Mouse (Mus musculus) thymus, postnatal 4 days (tissue): Measurements from ENCODE around the gene Ssu2.

ENCODE experiments used
- DNase-seq: peaks from one replicate; pipeline ENCODE4 v3.0.0; 2021

Gene Ssu2

DNA sequence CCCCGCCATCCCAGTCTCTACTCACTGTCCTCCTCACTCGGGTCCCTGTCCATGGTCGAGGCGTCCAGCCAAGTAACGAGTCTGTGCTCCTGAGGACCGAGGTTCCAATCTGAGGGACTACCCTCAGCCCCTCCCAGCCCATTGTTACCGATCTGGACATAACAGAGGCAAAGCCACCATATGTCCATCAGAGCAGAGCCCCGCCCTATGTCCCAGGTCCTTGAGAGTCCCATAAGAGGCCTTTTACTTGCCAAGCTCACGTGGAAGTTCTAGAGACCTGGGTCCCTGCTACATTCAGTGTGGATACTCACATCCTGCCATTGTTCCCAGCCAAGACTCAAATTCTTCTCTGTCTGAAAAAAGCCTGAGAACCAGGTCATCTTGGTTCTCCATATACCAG, at the start of gene Ssu2:
Ssu2 (minus strand) TSS at position 77 of the 400 bp plus-strand sequence.
- DNase-seq, result no peak

DNA sequence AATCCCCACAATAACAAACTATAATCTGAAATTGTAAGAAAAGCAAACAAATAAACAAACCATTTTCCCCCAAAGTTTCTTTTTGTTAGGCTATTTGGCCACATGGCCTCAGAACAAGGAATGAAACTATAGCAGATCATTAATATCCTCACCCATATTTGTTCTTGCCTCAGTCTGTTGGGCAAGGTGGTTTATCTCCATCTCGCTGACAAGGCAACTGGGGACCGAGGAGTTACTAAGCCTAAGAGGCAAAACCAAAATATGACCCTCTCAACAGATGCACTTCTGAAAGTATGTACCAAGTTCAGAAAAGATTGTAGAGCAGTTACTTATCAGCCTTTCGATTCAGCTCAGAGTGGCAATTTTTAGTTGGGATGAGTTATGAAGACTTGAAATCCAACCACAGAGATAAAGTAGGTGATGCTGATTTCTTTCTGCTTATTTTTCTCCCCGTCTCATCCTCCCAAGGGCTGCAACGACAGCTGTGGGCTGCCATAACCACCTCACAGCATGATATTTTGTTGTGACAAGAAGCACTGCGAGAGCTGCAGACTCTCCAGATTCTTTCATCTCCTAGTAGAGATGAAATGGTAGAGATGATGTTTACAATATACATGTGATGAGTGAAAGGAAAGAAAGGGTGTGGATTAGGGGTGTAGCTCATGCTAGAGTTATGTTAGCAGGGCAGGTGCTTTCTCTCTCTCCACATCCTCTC, 38.4 kb upstream of the Ssu2 start:
- DNase-seq, result no peak

DNA sequence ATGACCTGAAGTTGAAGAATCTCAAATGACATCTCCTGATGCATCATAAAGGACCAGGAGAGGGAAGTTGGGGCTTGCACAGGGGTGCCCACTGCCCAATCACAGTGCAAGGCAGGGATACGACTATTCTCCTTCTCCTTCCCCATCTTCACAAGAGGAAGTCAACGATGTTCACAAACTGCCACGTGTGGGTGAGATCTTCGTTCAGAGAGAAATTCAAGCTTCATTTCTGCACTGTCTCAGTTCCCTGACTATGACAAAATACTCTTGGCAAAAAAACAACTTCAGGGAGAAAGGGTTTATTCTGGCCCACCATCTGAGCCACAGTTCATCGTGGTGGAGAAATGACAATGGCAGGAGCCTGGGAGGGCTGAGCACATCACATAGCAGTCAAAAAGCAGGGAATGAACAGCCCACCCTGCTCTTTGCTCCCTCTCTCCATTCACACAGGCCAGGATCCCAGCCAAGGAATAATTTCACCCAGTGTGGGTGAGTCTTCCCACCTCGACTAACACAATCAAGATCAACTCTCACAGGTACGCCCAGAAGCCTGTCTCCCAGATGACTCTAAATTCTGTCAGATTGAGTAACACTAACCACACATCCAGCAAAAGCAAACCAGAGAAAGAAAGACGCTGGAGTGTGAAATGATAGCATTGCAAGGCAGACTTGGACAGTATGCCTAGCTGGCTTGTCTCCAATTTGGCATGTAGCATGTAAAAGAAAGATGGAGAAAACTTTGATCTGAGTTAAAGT, 36.1 kb upstream of the Ssu2 start:
- no peak for DNase-seq

GRCm38 (mm10) chr6:112420883-112421282, 33.1 kb upstream of the Ssu2 start:
- DNase-seq, result no peak

DNA sequence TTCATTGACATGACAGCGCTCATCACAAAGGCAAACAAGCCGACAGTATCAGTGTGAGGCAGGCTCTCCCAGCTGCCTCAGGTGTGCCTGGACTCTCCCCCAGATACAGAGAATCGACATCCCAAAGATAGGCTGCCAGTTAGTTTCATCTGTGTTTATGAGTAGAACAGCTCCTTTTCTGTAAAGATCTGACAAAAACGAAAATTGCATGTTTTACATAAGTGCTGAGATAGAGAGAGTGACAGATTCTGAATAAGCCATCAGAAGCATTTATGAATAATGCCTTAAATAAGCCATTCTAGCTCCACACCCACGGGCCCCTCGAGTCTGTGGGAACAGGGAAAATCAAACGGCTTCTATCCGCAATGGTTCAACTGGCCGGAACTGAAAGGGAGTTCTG, 31.5 kb upstream of the Ssu2 start:
- DNase-seq, result no peak

DNA sequence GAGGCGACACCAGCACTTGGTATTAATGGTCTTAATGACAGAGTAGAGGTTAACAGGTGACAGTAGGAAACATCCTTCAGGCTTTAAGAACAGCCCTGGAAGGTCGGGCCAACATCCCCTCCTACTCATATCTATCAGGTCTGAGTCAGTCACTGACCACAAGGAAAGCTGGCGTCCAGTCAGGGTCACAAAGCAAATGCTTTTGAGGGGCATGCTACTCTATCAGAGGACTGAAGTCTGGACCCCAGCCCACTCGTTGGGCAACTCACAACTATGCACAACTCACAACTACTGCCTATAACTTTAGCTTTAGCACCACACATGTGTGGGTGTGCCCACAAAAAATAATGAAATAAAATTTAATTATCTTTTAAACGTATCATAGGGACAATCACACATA, 16.3 kb upstream of the Ssu2 start:
- DNase-seq, result no peak

GRCm38 (mm10) chr6:112401953-112402683, 14.3 kb upstream of the Ssu2 start:
- DNase-seq, result no peak

- no peak for DNase-seq
Measured at GRCm38 (mm10) chr6:112397351-112397750, 9.5 kb upstream of the Ssu2 start.

DNA sequence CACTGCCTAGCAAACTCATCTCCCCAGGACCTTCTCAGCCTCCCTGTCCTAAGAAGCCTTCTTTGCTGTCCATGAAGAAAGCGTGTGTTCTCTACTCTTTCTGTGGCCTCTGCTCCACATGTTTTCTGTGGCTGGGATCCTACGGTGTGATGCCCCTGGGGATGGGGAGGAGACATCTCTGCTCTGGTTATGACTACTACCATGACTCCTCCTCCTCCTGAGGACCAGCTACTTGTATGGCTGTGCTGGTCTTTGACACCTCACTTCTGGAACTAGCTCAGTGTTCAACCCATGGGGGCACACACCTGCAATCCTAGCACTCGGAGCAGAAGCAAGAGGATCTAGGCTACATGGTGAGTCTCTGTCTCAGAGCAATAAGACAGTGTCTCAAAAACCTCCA, 8.5 kb upstream of the Ssu2 start:
- no peak for DNase-seq

DNA sequence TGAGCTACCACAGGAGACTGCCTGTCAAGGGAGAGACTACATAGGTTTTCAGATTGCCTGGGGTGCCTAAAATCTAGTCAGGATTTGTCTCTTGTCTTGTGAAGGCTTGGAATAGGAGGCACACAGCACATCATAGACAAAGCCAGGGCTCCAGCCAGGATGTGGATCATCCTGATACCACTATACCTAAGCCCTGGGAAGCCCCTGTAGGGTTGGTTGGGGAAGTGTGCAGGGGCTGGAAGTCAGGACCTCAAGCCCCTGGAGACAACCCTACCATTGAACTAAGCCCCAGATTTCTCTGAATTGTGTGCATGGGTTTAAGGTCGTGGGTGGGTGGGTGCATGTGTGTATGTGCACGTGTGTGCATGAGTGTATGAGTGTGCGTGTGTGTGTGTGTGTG, 562 bp upstream of the Ssu2 start:
- DNase-seq, result no peak

DNA sequence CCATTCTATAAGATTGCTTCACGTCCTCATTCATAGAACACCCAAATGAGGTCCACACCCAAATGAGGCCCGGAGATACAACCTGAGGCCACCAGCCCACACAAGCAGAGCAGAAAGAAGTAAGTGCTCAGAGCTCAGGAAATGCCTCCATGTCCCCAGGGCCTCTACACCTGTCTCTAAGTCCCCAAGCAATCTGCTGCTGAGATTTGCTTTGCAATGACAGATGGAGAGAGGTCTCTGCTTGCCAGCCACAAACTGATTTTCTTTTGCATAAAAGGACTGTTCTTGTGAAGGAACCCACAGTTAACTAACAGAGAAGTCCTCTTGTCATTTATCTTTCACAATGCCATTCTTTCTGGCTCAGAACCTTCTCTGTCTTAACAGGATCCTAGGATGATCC, 1.6 kb downstream of the Ssu2 start:
- no peak for DNase-seq

DNA sequence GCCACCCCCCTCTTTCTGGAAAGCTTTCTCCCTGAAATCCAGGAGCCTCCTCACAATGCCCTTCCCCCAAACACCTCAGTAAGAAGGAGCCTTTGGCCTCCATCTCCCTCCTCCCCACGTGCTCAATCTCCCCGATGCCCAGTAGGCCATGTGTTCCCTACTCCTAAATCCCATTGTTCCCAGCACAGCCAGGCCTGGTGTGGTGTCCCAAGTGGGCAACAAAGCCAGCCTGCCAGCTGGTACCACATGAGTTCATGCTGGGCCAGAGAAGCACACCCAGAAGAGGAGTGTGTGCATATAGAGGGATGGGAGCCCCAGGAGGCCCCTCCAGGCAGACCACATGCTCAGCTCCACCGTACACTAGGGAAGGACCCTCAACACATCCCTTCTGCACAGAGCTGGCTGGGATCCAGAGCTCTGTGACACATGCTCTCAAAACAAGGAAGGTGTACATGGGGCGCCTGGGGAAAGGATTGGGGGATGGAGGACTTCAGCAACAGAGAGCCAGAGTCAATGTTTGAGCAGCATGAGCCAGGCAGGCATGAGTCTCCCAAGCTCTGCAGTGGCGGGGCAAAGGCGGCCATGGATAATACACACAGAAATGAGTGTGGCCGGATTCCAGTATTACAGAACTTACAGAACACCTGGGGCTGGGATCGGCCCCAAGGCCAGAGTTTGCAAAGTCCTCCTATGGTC, 4.7 kb downstream of the Ssu2 start:
- no peak for DNase-seq

- DNase-seq, result no peak
Measured at GRCm38 (mm10) chr6:112379054-112379453, 8.8 kb downstream of the Ssu2 start.

- no peak for DNase-seq
Measured at GRCm38 (mm10) chr6:112375661-112376392, 12.0 kb downstream of the Ssu2 start.

DNA sequence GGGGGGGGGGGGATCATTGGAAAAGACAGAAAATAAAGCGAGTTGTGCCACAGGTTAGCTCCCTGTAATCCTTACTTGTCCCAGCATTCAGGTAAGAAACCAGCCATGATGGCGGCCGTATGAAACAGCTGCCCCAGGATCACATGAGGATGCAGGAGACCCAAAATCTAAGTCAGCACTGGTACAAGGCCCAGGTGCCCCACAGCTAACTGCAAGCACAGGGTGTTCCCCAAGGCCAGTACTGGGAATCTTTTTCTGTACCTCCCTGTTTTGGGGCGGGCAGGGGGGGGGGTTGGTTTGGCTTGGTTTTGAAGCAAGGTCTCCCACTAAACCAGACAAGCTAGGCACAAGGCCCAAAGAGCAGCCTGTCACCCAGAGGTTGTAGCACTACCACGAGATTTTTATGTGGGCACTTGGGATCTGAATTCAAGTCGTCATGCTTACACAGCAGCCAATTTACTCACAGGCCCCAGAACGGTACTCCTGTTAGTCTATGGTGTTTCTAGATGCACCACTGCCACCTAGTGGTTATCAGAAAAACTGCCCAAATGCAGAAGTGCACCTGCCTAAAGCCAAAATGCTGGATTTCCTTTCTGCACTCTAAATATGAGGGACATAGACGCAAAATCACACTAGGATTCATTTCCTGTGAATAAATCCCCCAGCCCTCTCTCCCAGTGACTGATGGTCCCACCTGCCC, 13.8 kb downstream of the Ssu2 start:
- peak; percentile 43 for DNase-seq

DNA sequence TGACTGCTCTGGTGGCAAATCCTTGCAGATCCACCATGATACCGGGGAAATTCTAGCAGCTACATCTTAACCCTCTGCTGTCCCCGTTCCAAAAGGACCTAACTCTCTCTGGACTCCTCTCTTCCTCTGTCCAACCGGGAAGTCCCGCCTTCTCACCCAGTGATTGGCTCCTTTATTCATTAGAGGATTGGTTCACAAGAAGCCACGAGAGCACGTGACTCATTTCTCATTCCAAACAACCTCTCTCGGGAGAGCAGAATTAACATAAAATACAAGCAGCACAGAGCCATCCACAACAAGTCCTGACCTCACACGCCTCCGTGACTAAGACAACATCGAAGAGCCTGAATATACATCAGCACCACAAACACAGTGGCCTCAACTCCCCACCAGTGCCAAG, 22.5 kb downstream of the Ssu2 start:
- no peak for DNase-seq

DNA sequence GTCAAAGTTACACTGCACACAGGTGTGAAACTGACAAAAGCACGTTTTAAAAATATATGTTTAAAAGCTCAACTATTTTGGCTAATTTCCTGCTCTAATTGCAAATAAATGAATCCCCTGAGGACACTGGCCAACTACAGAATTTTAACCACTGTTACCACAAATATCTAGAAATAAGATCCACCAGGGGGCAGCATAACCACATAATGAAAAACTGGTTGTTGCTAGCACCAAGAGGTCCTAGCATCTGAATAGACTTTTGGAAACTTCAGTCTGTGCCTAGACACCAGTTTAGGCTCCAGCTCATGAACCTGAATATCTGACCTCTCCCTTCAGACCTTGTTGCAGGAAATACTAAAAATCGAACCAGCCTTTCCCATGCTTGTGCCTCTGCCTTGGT, 23.2 kb downstream of the Ssu2 start:
- DNase-seq, result peak; percentile 19

DNA sequence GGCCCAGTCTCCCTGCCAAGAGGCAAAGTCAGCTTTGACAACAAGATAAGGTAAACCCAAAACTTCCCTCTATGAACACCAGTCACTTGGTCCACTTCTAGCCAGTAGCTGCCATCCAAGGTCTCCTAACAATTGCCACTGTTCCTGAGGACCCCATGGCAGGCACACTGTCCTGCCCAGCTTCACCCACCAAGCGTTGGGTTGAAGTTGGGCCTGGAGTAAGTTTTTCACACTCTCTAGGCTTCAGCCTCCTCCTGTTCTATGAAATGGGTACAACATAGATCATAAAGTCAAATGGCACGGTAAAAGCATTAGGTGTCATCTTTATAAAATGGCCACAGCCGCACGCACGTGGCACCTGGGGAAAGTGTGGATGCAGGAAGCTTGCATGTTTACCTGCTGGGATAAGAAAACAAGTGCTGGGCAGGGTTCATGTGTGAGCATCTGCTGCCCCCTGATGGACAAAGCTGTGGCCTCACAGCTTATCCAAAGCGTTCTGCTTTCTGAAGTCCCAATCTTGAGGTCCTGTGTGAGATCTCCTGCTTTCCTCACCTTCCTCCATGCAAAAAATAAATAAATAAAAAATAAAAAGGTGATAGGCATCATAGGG, 25.4 kb downstream of the Ssu2 start:
- peak; percentile 73 for DNase-seq

DNA sequence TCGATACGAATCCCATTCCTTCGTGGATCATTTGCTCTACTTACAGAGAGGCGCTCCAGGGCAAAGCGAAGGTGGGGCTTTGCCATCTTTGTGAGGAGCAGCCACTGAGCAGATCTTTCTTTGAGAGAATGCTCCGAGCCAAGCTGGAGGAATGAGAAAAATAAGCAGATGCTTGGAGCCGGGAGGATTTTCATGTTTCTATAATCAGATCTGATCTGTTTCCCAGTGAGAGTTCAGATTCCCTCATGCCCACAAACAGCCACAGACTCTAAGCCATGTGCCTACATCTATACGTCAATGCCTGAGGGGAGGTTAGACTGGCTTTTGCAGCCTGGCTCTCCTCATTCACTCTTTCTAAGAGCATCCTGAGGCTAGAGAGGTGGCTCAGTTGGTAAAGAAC, 27.1 kb downstream of the Ssu2 start:
- DNase-seq, result no peak

DNA sequence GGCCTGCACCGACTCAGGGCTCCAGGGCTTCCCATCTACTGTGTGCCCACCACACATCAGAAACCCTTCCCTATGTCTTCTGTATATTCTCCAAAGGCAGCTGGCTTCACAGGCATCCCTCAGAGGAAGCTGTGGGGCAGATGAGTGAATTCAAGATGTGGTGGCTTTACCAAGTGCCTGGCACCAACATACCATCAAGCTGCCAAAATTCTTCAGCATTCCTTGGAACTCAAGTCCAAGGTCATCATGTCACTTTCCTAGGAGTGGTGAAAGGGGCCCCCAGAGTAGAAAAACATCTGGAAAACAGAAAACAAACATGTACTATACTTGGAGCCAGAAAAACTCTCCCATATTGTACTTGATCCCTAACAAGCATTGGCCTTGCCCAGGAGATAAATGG, 28.5 kb downstream of the Ssu2 start:
- DNase-seq, result no peak

GRCm38 (mm10) chr6:112350452-112350851, 37.4 kb downstream of the Ssu2 start:
- no peak for DNase-seq

- no peak for DNase-seq
Measured at GRCm38 (mm10) chr6:112339016-112339415, 48.8 kb downstream of the Ssu2 start.
